Mouse (Mus musculus): ENCODE data around the gene Dgkq. TPM values are rescaled to one million over a fixed set of nuclear protein-coding genes. Genes with fewer than 3 reads are reported as not detected.
A peak's percentile ranks its signal among the peaks of the same experiment; 100 is the strongest.

The Dgkq gene
- polyA plus RNA-seq, 1 experiment from 2014 or later, result 12.5 TPM

DNA sequence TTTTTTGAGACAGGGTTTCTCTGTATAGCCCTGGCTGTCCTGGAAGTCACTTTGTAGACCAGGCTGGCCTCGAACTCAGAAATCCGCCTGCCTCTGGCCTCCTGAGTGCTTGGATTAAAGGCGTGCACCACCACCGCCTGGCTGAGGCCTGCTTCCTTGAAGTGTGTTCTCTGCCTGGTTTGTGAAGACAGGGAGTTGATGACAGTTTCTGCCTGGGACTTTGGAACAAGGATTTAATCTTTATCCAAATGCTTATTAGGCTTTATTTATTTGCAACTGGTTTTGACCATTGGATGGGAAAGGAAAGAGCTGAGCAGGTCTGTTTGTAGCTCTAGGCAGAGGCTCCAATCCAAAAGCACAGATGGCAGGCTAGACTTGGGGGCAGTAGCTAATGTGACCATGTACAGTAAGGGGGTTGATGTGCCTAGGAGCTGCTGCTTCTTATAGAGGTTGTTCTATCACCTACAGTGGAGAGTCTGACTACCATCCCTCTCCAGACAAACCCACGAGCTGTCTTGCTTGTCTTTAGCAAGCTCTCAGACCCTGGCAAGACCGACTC is 8.9 kb upstream of the Dgkq start:
- H3K27ac ChIP-seq (replicated peaks), result no peak overlapping the region
- H3K4me1 ChIP-seq, result peaks cover 17% of the 10 kb centered on the region
- no peaks in the 10 kb centered on the region for H3K9me3 ChIP-seq
- 81% methylated on average over 6 of the region's 6 CpGs for WGBS
- no peak for DNase-seq (ENCODE audit: low spot score)
- H3K4me3 ChIP-seq, result no peak overlapping the region
- H3K27me3 ChIP-seq (replicated peaks; ENCODE audit: low read depth, poor library complexity, severe bottlenecking), result no peaks in the 10 kb centered on the region
- H3K36me3 ChIP-seq (replicated peaks), result peaks cover 9% of the 10 kb centered on the region

DNA sequence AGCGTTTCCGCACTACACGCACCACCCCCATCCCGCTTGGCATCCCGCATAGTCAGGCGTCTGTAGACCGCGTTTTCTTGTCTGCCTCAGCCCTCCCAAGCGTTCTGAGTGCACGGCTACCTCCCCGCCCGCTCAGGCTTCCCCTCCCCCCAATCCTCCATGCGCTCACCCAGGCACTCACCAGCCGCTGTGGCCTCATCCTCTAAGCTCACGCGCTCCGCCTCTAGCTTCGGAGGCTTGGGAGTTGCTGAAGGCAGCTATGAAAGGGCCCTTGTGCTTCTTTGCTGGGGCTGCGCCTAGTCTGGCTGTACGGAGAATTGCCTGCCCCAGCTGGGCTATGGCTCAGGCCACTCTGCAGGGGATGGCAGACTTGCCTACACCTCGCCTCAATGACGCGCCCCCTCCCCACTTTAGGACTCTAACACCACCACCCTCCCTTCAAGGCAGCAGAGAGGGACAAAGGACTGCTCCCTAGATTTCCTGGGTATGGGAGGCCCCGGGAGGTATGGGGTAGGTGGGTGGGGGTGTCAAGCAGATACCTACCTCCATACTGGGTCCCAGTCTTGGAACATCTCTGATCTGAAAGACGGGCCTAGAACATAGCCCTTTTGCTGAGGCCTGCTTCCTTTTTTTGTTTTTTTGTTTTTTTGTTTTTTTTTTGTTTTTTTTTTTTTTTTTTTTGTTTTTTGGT is 8.3 kb upstream of the Dgkq start:
- peaks cover 15% of the 10 kb centered on the region for H3K36me3 ChIP-seq (replicated peaks)
- H3K27ac ChIP-seq (replicated peaks), result peak overlapping the region; percentile 88
- peak; percentile 84 for DNase-seq (ENCODE audit: low spot score)
- H3K4me3 ChIP-seq, result peak overlapping the region; percentile 50
- no peaks in the 10 kb centered on the region for H3K9me3 ChIP-seq
- H3K4me1 ChIP-seq, result peaks cover 17% of the 10 kb centered on the region
- no peaks in the 10 kb centered on the region for H3K27me3 ChIP-seq (replicated peaks; ENCODE audit: low read depth, poor library complexity, severe bottlenecking)
- 3% methylated on average over 25 of the region's 25 CpGs for WGBS

DNA sequence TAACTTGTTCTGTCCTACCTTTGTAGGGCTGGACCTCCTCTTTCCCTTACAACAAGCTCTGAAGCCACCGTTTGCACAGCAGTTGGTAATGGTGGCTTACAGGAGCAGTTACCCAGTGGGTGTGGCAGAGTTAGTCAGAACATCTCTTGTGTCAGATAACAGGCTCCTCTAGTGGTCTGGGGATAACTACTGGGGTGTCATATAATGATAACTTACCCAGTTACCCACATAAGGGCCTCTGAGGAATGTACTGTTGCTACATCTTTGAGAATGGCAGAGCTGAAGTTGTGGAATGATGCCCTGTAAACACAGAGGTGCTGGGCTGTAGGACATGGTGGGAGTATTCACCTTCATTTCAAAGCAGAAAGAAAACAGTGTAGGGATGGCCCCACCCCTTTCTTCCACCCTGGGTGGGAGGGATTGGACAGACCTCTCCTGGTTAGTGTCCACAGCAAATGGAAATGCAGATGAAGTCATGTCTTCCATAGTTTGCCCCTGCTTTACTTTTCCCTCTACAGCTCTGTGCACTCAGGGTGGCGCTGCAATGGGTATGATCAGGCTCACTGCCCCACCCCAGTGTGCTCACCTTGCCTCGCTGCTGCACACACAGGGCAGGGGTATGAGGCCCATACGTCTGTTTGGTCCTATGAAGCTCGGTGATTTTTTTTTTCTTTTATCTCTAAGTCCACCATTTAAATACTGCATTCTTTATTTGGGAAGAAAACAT is 7.5 kb upstream of the Dgkq start:
- Histone ChIP-seq H3K27me3 (replicated peaks; ENCODE audit: low read depth, poor library complexity, severe bottlenecking) (no peaks in the 10 kb centered on the region), H3K4me1 (peaks cover 17% of the 10 kb centered on the region), H3K27ac (replicated peaks) (peak overlapping the region; percentile 88), H3K36me3 (replicated peaks) (peaks cover 23% of the 10 kb centered on the region), H3K9me3 (no peaks in the 10 kb centered on the region), H3K4me3 (peak overlapping the region; percentile 50)
- 14% methylated on average over 5 of the region's 5 CpGs for WGBS
- DNase-seq (ENCODE audit: low spot score), result no peak

DNA sequence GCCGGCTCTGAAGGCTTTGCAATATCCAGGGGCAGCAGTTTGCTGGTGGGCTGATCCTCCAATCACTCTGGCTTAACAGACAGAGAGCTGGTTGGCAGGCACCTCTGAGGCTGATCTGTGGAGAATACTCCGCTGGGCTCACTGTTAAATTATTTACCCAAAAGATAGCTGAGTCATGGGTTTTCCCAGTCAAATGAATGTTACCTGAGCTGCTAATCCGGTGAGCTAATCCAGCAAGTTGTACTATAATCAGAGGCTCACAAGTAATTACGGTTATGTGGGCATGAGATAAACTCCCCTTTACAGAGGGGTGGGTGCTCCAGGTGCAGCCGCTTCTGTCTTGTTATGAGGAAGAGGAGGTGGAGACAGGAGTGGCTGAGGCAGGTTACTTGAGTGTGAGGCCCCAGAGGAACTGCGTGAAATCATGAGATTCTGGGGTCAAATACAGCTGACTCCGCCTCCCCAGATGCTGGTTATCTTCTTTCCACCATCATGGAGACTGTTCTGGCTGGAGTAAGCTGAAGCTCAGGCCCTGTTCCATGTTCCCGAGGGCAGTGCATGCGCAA is 5.9 kb upstream of the Dgkq start, which contains the start of gene Slc26a1:
Slc26a1 (minus strand) TSS at position 319 of the 566 bp plus-strand sequence.
- no peak within 1 kb of the TSS for H3K27ac ChIP-seq (replicated peaks)
- no peaks in the 10 kb centered on the region for H3K27me3 ChIP-seq (replicated peaks; ENCODE audit: low read depth, poor library complexity, severe bottlenecking)
- no peak within 1 kb of the TSS for H3K4me3 ChIP-seq
- DNase-seq (ENCODE audit: low spot score), result no peak
- 78% methylated on average over 9 of the region's 9 CpGs for WGBS
- peaks cover 31% of the 10 kb centered on the region for H3K36me3 ChIP-seq (replicated peaks)
- no peaks in the 10 kb centered on the region for H3K9me3 ChIP-seq
- H3K4me1 ChIP-seq, result peaks cover 19% of the 10 kb centered on the region

- Histone ChIP-seq H3K27me3 (replicated peaks; ENCODE audit: low read depth, poor library complexity, severe bottlenecking) (no peaks in the 10 kb centered on the region), H3K4me3 (no peak overlapping the region), H3K36me3 (replicated peaks) (peaks cover 29% of the 10 kb centered on the region), H3K4me1 (peaks cover 27% of the 10 kb centered on the region), H3K27ac (replicated peaks) (no peak overlapping the region), H3K9me3 (no peaks in the 10 kb centered on the region)
- WGBS, result 78% methylated on average over 2 of the region's 2 CpGs
- no peak for DNase-seq (ENCODE audit: low spot score)
These were observed 5.2 kb upstream of the Dgkq start for GRCm38 (mm10) chr5:108674624-108675023.

DNA sequence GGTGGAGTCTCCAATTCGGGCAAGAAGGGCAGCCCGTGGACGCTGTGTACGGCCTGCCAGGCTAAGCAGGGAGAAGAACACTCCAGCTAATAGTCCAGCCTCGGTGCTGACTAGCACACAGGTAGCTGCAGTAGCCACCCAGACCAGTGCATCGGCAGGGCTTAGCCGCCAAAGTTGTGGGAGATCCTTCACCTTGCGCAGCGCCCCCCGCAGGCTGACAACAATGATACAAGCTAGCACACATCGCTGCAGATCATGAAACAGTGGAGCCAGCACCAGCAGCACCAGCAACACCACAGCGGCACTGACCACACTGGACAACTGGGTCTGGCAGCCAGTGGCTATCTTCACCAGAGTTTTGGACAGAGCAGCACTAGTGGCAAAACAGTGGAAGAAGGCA is 2.3 kb upstream of the Dgkq start:
- Histone ChIP-seq H3K36me3 (replicated peaks) (peaks cover 29% of the 10 kb centered on the region), H3K27me3 (replicated peaks; ENCODE audit: low read depth, poor library complexity, severe bottlenecking) (no peaks in the 10 kb centered on the region), H3K4me3 (no peak overlapping the region), H3K27ac (replicated peaks) (no peak overlapping the region), H3K9me3 (no peaks in the 10 kb centered on the region), H3K4me1 (peaks cover 24% of the 10 kb centered on the region)
- WGBS, result 96% methylated on average over 12 of the region's 12 CpGs
- DNase-seq (ENCODE audit: low spot score), result no peak

DNA sequence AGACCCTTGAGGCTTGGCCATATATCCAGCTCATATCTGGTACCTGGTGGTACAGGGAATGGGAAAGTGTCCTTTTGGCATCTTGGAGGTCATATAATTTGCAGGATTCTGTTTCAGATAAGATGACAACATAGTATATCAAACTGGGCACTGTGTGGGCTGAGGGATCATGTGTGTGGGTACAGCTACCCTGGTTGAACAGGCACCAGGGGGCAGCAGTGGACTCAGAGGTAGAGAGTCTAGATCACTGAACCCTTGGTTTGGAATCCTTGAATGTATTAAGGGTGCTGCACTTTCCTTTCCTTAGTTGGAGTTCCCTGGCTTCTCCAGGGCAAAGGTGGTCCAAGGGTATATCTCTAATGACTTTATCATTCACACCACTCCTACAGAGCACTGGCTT is 1.3 kb upstream of the Dgkq start:
- H3K36me3 ChIP-seq (replicated peaks), result peaks cover 29% of the 10 kb centered on the region
- H3K4me3 ChIP-seq, result no peak overlapping the region
- H3K9me3 ChIP-seq, result no peaks in the 10 kb centered on the region
- no peaks in the 10 kb centered on the region for H3K27me3 ChIP-seq (replicated peaks; ENCODE audit: low read depth, poor library complexity, severe bottlenecking)
- peaks cover 20% of the 10 kb centered on the region for H3K4me1 ChIP-seq
- no peak overlapping the region for H3K27ac ChIP-seq (replicated peaks)
- peak; percentile 41 for DNase-seq (ENCODE audit: low spot score)

DNA sequence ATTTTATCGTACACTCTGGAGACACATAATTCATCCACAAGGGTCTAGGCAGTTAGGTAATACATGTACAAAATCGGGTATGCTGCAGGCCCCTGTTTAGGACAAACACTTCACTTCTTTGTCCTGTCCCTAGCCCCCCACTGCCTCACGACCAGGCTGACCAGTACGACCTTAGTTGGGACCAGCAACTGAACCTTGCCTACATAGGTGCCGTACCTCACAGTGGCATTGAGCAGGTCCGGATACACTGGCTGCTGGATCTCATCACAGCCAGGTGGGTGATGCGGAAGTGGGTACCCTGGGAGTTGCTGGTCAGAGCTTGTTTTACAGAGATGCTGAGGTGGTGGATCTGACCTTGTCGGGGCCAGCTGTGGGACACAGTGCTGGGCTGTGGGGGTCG is 514 bp upstream of the Dgkq start:
- WGBS, result 83% methylated on average over 9 of the region's 9 CpGs
- Histone ChIP-seq H3K9me3 (no peaks in the 10 kb centered on the region), H3K4me3 (peak overlapping the region; percentile 70), H3K27ac (replicated peaks) (no peak overlapping the region; the same call in 1 of the 2 replicates), H3K27me3 (replicated peaks; ENCODE audit: low read depth, poor library complexity, severe bottlenecking) (no peaks in the 10 kb centered on the region), H3K4me1 (peaks cover 20% of the 10 kb centered on the region), H3K36me3 (replicated peaks) (peaks cover 29% of the 10 kb centered on the region)
- no peak for DNase-seq (ENCODE audit: low spot score)

- no peaks in the 10 kb centered on the region for H3K27me3 ChIP-seq (replicated peaks; ENCODE audit: low read depth, poor library complexity, severe bottlenecking)
- peak overlapping the region; percentile 70 for H3K4me3 ChIP-seq
- 20% methylated on average over 3 of the region's 3 CpGs for WGBS
- peak overlapping the region; percentile 93 for H3K27ac ChIP-seq (replicated peaks)
- H3K36me3 ChIP-seq (replicated peaks), result peaks cover 25% of the 10 kb centered on the region
- no peak for DNase-seq (ENCODE audit: low spot score)
- H3K4me1 ChIP-seq, result peaks cover 20% of the 10 kb centered on the region
- H3K9me3 ChIP-seq, result no peaks in the 10 kb centered on the region
These were observed 1.0 kb downstream of the Dgkq start for GRCm38 (mm10) chr5:108668387-108668932.

DNA sequence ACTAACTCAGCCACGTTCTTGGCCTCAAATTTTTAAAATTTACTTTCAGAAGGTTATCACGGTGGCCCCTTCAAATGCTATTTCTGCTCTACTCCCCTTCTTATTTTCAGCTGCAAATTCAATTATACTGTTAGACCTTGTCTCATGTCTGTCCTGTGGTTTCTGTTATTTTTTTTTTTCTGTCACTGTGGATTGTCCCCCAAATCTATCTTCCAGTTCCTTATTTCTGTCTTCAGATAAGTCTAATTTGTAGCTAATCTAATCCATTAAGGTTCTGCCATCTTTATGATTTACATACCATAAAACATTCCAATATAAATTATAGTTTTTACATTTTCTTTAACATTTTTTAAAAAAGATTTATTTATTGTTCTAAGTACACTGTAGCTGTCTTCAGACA is 2.1 kb downstream of the Dgkq start:
- Histone ChIP-seq H3K36me3 (replicated peaks) (peaks cover 14% of the 10 kb centered on the region), H3K4me3 (no peak overlapping the region), H3K9me3 (no peaks in the 10 kb centered on the region), H3K27me3 (replicated peaks; ENCODE audit: low read depth, poor library complexity, severe bottlenecking) (peaks cover 6% of the 10 kb centered on the region; the same call in 1 of the 2 replicates), H3K4me1 (peaks cover 20% of the 10 kb centered on the region), H3K27ac (replicated peaks) (no peak overlapping the region)
- 74% methylated on average over 2 of the region's 2 CpGs for WGBS
- no peak for DNase-seq (ENCODE audit: low spot score)

DNA sequence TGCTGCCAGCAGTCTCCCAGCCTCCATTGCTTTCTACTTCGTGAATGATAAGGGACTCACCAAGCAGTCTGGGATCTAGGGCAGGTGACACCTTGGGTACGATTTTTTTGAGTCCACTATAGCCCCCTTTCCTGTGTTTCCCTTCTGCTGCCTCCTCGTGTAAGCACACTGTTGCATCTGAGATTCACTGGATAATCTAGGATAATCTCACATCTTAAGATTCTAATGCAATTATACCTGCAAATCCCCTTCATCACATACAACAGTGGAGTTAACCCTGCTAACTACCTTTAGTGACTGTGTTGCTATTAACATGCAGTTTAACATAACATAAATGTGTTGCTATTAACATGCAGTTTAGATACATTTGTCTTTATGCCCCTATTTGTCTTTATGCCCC is 4.4 kb downstream of the Dgkq start:
- no peaks in the 10 kb centered on the region for H3K9me3 ChIP-seq
- no peak for DNase-seq (ENCODE audit: low spot score)
- peaks cover 6% of the 10 kb centered on the region; the same call in 1 of the 2 replicates for H3K27me3 ChIP-seq (replicated peaks; ENCODE audit: low read depth, poor library complexity, severe bottlenecking)
- H3K36me3 ChIP-seq (replicated peaks), result no peaks in the 10 kb centered on the region
- no peak overlapping the region for H3K27ac ChIP-seq (replicated peaks)
- 47% methylated on average over 3 of the region's 3 CpGs for WGBS
- H3K4me1 ChIP-seq, result peaks cover 22% of the 10 kb centered on the region
- H3K4me3 ChIP-seq, result no peak overlapping the region

DNA sequence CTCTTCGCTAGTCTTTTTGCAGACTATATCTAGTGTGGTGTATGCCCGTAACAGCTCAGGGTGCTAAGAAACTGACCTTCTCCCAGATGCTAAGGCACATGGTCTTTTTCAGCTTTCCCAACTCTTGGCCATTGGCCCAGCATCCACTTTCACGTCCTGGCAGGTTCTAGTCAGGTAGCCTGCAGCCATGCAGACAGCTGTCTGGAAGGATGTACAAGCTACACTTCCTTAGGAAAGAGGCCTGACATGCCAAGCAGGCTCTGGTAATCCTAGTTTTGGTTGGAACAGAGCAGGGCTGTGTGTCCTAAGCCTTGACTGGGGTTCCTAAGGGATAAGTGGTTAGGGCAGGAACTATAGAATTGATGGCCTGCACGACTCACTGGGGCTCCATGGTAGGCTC is 6.7 kb downstream of the Dgkq start:
- Histone ChIP-seq H3K4me1 (peaks cover 20% of the 10 kb centered on the region), H3K27me3 (replicated peaks; ENCODE audit: low read depth, poor library complexity, severe bottlenecking) (peaks cover 6% of the 10 kb centered on the region; the same call in 1 of the 2 replicates), H3K9me3 (no peaks in the 10 kb centered on the region), H3K4me3 (no peak overlapping the region), H3K27ac (replicated peaks) (no peak overlapping the region), H3K36me3 (replicated peaks) (peaks cover 9% of the 10 kb centered on the region; the same call in 1 of the 2 replicates)
- no peak for DNase-seq (ENCODE audit: low spot score)
- 86% methylated on average over 4 of the region's 4 CpGs for WGBS

Data from embryonic facial prominence, embryonic 10.5 days (tissue).